ENCODE assay signal across 10 mouse cellular contexts in genomic region chr15:26893136-26893535, GRCm38 (mm10). TPM values are rescaled to one million over a fixed set of nuclear protein-coding genes. Genes with fewer than 3 reads are reported as not detected.
A peak's percentile ranks its signal among the peaks of the same experiment; 100 is the strongest.
DNase-seq lines count a peak whose midpoint lies in the region; ATAC-seq and TF ChIP-seq lines count a peak whose summit lies in the region.
"Had no signal": no experiment of that assay in that cellular context is flagged by ENCODE, and none has a peak within 500 bp of the region (broad histone marks: within the 10 kb centered on the region; RNA-seq: fewer than 3 reads in every experiment).

No protein-coding gene starts in this region.

- ATAC-seq in forebrain, embryonic 12.5 days (ENCODE audit: low FRiP score) = no peak
- no peak for ATAC-seq in forebrain, embryonic 11.5 days (replicated peaks; ENCODE audit: low FRiP score)
- no peak for ATAC-seq in lung, embryonic 14.5 days (ENCODE audit: insufficient read depth)
- ATAC-seq in limb, embryonic 11.5 days (ENCODE audit: insufficient number of reproducible peaks, low FRiP score, low TSS enrichment, low read depth) = no peak
- ATAC-seq in stomach, embryonic 14.5 days (ENCODE audit: insufficient number of reproducible peaks, insufficient read depth, low FRiP score, low read depth) = no peak
- no peak for ATAC-seq in megakaryocyte, adult 5-6 weeks (ENCODE audit: poor library complexity, severe bottlenecking)

- no peaks in the 10 kb centered on the region for H3K9me3 ChIP-seq in forebrain, embryonic 12.5 days
- no peaks in the 10 kb centered on the region for H3K9me3 ChIP-seq in forebrain, embryonic 11.5 days (ENCODE audit: control insufficient read depth, low read length)
- no peaks in the 10 kb centered on the region for H3K9me3 ChIP-seq in lung, embryonic 14.5 days (ENCODE audit: low read depth, low read length)
- H3K9me3 ChIP-seq in limb, embryonic 11.5 days (ENCODE audit: control insufficient read depth, low read length) = no peaks in the 10 kb centered on the region
- no peaks in the 10 kb centered on the region for H3K9me3 ChIP-seq in stomach, embryonic 14.5 days (ENCODE audit: control insufficient read depth, low read depth, low read length)

- WGBS in forebrain, embryonic 12.5 days = 55% methylated on average over 4 of the region's 4 CpGs
- WGBS in forebrain, embryonic 11.5 days = 62% methylated on average over 4 of the region's 4 CpGs
- WGBS in lung, embryonic 14.5 days = 18% methylated on average over 4 of the region's 4 CpGs
- WGBS in limb, embryonic 11.5 days = 60% methylated on average over 4 of the region's 4 CpGs
- 26% methylated on average over 4 of the region's 4 CpGs for WGBS in stomach, embryonic 14.5 days

- peaks cover 13% of the 10 kb centered on the region for H3K4me1 ChIP-seq in forebrain, embryonic 12.5 days
- H3K4me1 ChIP-seq in forebrain, embryonic 11.5 days (replicated peaks; ENCODE audit: control insufficient read depth, insufficient read depth, low read length) = no peaks in the 10 kb centered on the region
- H3K4me1 ChIP-seq in lung, embryonic 14.5 days (ENCODE audit: insufficient read depth) = peaks cover 14% of the 10 kb centered on the region; the same call in 1 of the 2 replicates
- H3K4me1 ChIP-seq in limb, embryonic 11.5 days (ENCODE audit: control insufficient read depth, insufficient read depth, low read length) = no peaks in the 10 kb centered on the region; the same call in 1 of the 2 replicates
- no peaks in the 10 kb centered on the region; the same call in 1 of the 2 replicates for H3K4me1 ChIP-seq in stomach, embryonic 14.5 days (ENCODE audit: control insufficient read depth, insufficient read depth, low read length)

- peak overlapping the region; percentile 15; the same call in 1 of the 2 replicates for H3K4me2 ChIP-seq in forebrain, embryonic 12.5 days
- no peak overlapping the region for H3K4me2 ChIP-seq in forebrain, embryonic 11.5 days (ENCODE audit: low read depth, low read length, severe bottlenecking)
- peak overlapping the region; percentile 79 for H3K4me2 ChIP-seq in lung, embryonic 14.5 days
- peak overlapping the region; percentile 11; the same call in 1 of the 2 replicates for H3K4me2 ChIP-seq in limb, embryonic 11.5 days (ENCODE audit: low read depth, severe bottlenecking)
- H3K4me2 ChIP-seq in stomach, embryonic 14.5 days (replicated peaks; ENCODE audit: low read depth, low read length) = peak overlapping the region; percentile 33

- H3K4me3 ChIP-seq in forebrain, embryonic 12.5 days (replicated peaks) = no peak overlapping the region
- no peak overlapping the region for H3K4me3 ChIP-seq in forebrain, embryonic 11.5 days (ENCODE audit: low read depth, low read length)
- H3K4me3 ChIP-seq in lung, embryonic 14.5 days (ENCODE audit: low read depth, low read length) = peak overlapping the region; percentile 79
- no peak overlapping the region for H3K4me3 ChIP-seq in limb, embryonic 11.5 days (ENCODE audit: low read depth, low read length)
- H3K4me3 ChIP-seq in stomach, embryonic 14.5 days (ENCODE audit: low read depth, low read length) = peak overlapping the region; percentile 71

- no peak for DNase-seq in forebrain, embryonic 11.5 days (ENCODE audit: low spot score)
- peak; percentile 53 for DNase-seq in lung, embryonic 14.5 days
- no peak for DNase-seq in lung, postnatal 36 days
- no peak for DNase-seq in limb, embryonic 11.5 days (ENCODE audit: low spot score)
- DNase-seq in gastrocnemius, postnatal 10 days = no peak
- DNase-seq: gastrocnemius, postnatal 14 days; lung, adult 18-20 months had no signal

- H3K27me3 ChIP-seq in forebrain, embryonic 12.5 days = peaks cover 8% of the 10 kb centered on the region; the same call in 1 of the 2 replicates
- H3K27me3 ChIP-seq in forebrain, embryonic 11.5 days (ENCODE audit: control insufficient read depth, insufficient read depth, low read length) = no peaks in the 10 kb centered on the region
- H3K27me3 ChIP-seq in lung, embryonic 14.5 days (ENCODE audit: insufficient read depth, low read length) = no peaks in the 10 kb centered on the region
- no peaks in the 10 kb centered on the region for H3K27me3 ChIP-seq in limb, embryonic 11.5 days (ENCODE audit: control insufficient read depth, insufficient read depth, low read length)
- no peaks in the 10 kb centered on the region for H3K27me3 ChIP-seq in stomach, embryonic 14.5 days (ENCODE audit: control insufficient read depth, insufficient read depth, low read length)

- no peak for TF ChIP-seq CTCF in lung, embryonic 14.5 days (IDR thresholded peaks at IDR 0.05; ENCODE audit: low read depth)

- no peak overlapping the region for H3K27ac ChIP-seq in forebrain, embryonic 12.5 days
- no peak overlapping the region for H3K27ac ChIP-seq in forebrain, embryonic 11.5 days (ENCODE audit: low read depth, low read length)
- peak overlapping the region; percentile 60; the same call in 1 of the 2 replicates for H3K27ac ChIP-seq in lung, embryonic 14.5 days (ENCODE audit: low read depth)
- H3K27ac ChIP-seq in limb, embryonic 11.5 days (replicated peaks; ENCODE audit: low read depth, low read length) = no peak overlapping the region
- no peak overlapping the region for H3K27ac ChIP-seq in stomach, embryonic 14.5 days (ENCODE audit: low read length)

- no peaks in the 10 kb centered on the region for H3K36me3 ChIP-seq in forebrain, embryonic 12.5 days (replicated peaks)
- H3K36me3 ChIP-seq in forebrain, embryonic 11.5 days (ENCODE audit: control insufficient read depth, insufficient read depth, low read length) = no peaks in the 10 kb centered on the region
- H3K36me3 ChIP-seq in lung, embryonic 14.5 days (ENCODE audit: insufficient read depth) = no peaks in the 10 kb centered on the region
- H3K36me3 ChIP-seq in limb, embryonic 11.5 days (ENCODE audit: control insufficient read depth, insufficient read depth, low read length) = no peaks in the 10 kb centered on the region
- H3K36me3 ChIP-seq in stomach, embryonic 14.5 days (ENCODE audit: control insufficient read depth, insufficient read depth, low read length) = no peaks in the 10 kb centered on the region

- H3K9ac ChIP-seq in forebrain, embryonic 12.5 days = no peak overlapping the region
- no peak overlapping the region for H3K9ac ChIP-seq in forebrain, embryonic 11.5 days (ENCODE audit: low read length)
- H3K9ac ChIP-seq in lung, embryonic 14.5 days = no peak overlapping the region
- no peak overlapping the region for H3K9ac ChIP-seq in limb, embryonic 11.5 days (ENCODE audit: low read length)
- no peak overlapping the region for H3K9ac ChIP-seq in stomach, embryonic 14.5 days (replicated peaks; ENCODE audit: low read depth, low read length)

RNA-seq across cellular contexts. Expression of gene Fbxl7, which starts 2.2 kb away (rescaled TPM):
- polyA plus RNA-seq in forebrain, embryonic 12.5 days (2016; fragmentation: Nextera tagmentation; extraction: Ambion mirVana) = 12.4 and 17.0 TPM in 2 replicates
- 13.3 and 15.8 TPM in 2 replicates for polyA plus RNA-seq in forebrain, embryonic 11.5 days (2014; fragmentation: Nextera tagmentation; extraction: Ambion mirVana)
- 21.5 and 23.5 TPM in 2 replicates for polyA plus RNA-seq in lung, embryonic 14.5 days (2014; fragmentation: Nextera tagmentation; extraction: Ambion mirVana)
- 20.3 and 22.4 TPM in 2 replicates for polyA plus RNA-seq in limb, embryonic 11.5 days (2014; fragmentation: Nextera tagmentation; extraction: Ambion mirVana)
- polyA plus RNA-seq in stomach, embryonic 14.5 days (2014; fragmentation: Nextera tagmentation; extraction: Ambion mirVana) = 32.3 and 32.8 TPM in 2 replicates
- 1 to 10 TPM; 5.4 to 8.1 TPM for total RNA-seq in gastrocnemius, postnatal 10 days (2021)
- not detected in 2 replicates for total RNA-seq in megakaryocyte, adult 5-6 weeks (2015)
- total RNA-seq in megakaryocyte, adult 5-6 weeks (2017) = not detected in 2 replicates

Comparison
In these comparisons a context has a peak if more than half of its experiments do, and no peak if none do; other contexts are left out.
1. H3K4me3 ChIP-seq: peak in lung, embryonic 14.5 days (single experiment) and stomach, embryonic 14.5 days (single experiment); none in forebrain, embryonic 12.5 days (single experiment), forebrain, embryonic 11.5 days (single experiment) and limb, embryonic 11.5 days (single experiment).